Mouse (Mus musculus) forebrain, embryonic 15.5 days (tissue): Measurements from ENCODE around the gene Rheb. TPM values are rescaled to one million over a fixed set of nuclear protein-coding genes. Genes with fewer than 3 reads are reported as not detected.

Experiments used
- ATAC-seq: fragments of 200-750 bp; cut with Nextera tagmentation; replicated peaks from 2 replicates; pipeline ENCODE4 v1.8.0; 2017; ENCODE audit warnings: mild to moderate bottlenecking, moderate TSS enrichment, moderate library complexity
- H3K27ac ChIP-seq: fragments of 300-500 bp; sonication (generic); replicated peaks from 2 replicates; pipeline ENCODE4 v1.5.1; 2015; ENCODE audit warnings: mild to moderate bottlenecking, inconsistent platforms
- H3K27me3 ChIP-seq: fragments of 300-500 bp; sonication (generic); 2 replicates; pipeline ENCODE4 v1.6.1; 2015; ENCODE audit warnings: inconsistent platforms
- H3K36me3 ChIP-seq: fragments of 300-500 bp; sonication (generic); 2 replicates; pipeline ENCODE4 v1.6.1; 2015; ENCODE audit warnings: mild to moderate bottlenecking, inconsistent platforms
- H3K4me1 ChIP-seq: fragments of 300-500 bp; sonication (generic); 2 replicates; pipeline ENCODE4 v1.6.1; 2015; ENCODE audit warnings: inconsistent platforms
- H3K4me2 ChIP-seq: fragments of 300-500 bp; sonication (generic); replicated peaks from 2 replicates; pipeline ENCODE4 v1.6.1; 2015; ENCODE audit warnings: mild to moderate bottlenecking, inconsistent platforms
- H3K4me3 ChIP-seq: fragments of 300-500 bp; sonication (generic); 2 replicates; pipeline ENCODE4 v1.5.1; 2015; ENCODE audit warnings: mild to moderate bottlenecking, inconsistent platforms
- H3K9ac ChIP-seq: fragments of 300-500 bp; sonication (generic); replicated peaks from 2 replicates; pipeline ENCODE4 v1.6.1; 2015; ENCODE audit warnings: mild to moderate bottlenecking, inconsistent platforms
- H3K9me3 ChIP-seq: fragments of 300-500 bp; sonication (generic); 2 replicates; pipeline ENCODE4 v1.6.1; 2016; ENCODE audit warnings: inconsistent platforms
- WGBS: fragments of 180-500 bp; shearing (Covaris S2); methylation state at CpG from one replicate; pipeline ENCODE4 v1.1.7; 2015; ENCODE audit warnings: mixed read lengths; 5-methylcytosine and 5-hydroxymethylcytosine counted together
- polyA plus RNA-seq: library from polyadenylated mRNA; unstranded; fragments of >200 nt; fragmentation: Nextera tagmentation; extraction: Ambion mirVana; gene quantifications from 2 replicates; pipeline ENCODE4 v1.2.1, GENCODE M21; 2015

The Rheb gene
- polyA plus RNA-seq, result 231 and 243 TPM in 2 replicates

DNA sequence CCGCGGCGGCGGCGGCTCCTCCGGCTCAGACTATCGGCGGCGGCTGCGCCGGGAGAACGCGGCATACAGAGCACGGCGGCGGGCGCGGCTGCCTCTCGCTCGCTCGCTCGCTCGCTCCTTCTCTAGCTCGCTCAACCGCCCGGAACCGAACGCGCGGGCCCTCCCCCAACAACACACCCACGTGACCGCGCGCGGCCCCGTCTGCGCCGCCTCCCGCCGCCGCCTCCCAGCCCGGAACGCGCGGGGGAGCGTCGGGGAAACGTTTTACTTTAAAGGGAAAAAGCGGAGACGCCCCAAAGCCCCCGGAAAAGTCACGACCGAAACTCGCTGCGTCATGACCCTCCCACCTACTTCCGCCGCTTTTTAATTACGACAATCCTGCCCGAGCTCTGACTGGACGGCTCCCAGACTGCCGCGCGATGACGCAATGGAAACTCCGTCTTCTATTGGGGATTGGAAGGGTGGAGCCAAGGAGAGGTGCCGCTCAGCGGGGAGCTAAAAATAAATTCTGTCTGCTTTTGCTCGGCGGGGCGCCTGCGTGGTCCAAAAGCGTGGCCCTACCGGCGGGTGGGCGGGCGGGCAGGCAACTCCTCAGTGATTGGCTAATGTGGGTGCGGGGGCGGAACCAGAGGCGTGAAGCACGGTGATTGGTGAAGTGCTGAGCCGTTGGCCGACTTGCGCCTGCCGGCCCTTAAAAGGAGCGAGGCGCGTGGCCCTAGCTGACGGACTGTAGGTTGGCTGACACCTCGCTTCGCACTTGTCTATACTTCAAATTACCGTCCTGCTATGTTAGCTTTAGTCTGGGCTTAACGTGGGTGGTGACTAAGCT, at the start of gene Rheb:
Gene Rheb, minus strand, starts transcription at position 351 of the 829 bp plus-strand sequence.
- under 1% methylated on average over 88 of the region's 92 CpGs for WGBS
- H3K9me3 ChIP-seq, result no peaks in the 10 kb centered on the region
- peak within 1 kb of the TSS; percentile 81 for H3K4me2 ChIP-seq
- H3K27ac ChIP-seq, result peak within 1 kb of the TSS; percentile 93
- peak within 1 kb of the TSS; percentile 59 for H3K4me3 ChIP-seq
- no peaks in the 10 kb centered on the region for H3K27me3 ChIP-seq
- ATAC-seq, result peak; percentile 97
- peak within 1 kb of the TSS; percentile 83 for H3K9ac ChIP-seq
- H3K4me1 ChIP-seq, result peaks cover 37% of the 10 kb centered on the region
- no peaks in the 10 kb centered on the region for H3K36me3 ChIP-seq

DNA sequence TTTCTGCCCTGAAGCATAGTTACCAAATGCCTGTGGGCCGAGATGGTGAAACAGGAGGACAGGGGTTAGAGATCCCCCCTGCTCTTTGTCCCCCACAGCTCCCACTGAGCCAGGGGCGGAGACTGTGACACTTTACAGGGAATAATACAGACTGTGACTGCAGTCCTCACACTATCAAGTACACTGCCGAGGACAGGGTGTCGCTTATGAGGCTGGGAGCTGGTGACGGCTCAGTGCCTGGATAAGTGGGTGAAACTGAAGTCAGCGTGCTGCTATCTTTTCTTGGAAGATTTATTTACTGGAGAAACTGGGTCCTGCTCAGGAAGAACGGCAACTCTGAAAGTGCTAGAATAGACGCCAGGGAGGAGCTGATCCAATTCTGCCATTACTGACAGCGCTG, 47.4 kb upstream of the Rheb start:
- no peak overlapping the region for H3K9ac ChIP-seq
- H3K9me3 ChIP-seq, result no peaks in the 10 kb centered on the region
- no peaks in the 10 kb centered on the region for H3K27me3 ChIP-seq
- no peak overlapping the region for H3K4me3 ChIP-seq
- no peak for ATAC-seq
- H3K4me2 ChIP-seq, result no peak overlapping the region
- no peak overlapping the region for H3K27ac ChIP-seq
- peaks cover 30% of the 10 kb centered on the region for H3K36me3 ChIP-seq
- no peaks in the 10 kb centered on the region for H3K4me1 ChIP-seq
- WGBS, result 73% methylated on average over 9 of the region's 9 CpGs

DNA sequence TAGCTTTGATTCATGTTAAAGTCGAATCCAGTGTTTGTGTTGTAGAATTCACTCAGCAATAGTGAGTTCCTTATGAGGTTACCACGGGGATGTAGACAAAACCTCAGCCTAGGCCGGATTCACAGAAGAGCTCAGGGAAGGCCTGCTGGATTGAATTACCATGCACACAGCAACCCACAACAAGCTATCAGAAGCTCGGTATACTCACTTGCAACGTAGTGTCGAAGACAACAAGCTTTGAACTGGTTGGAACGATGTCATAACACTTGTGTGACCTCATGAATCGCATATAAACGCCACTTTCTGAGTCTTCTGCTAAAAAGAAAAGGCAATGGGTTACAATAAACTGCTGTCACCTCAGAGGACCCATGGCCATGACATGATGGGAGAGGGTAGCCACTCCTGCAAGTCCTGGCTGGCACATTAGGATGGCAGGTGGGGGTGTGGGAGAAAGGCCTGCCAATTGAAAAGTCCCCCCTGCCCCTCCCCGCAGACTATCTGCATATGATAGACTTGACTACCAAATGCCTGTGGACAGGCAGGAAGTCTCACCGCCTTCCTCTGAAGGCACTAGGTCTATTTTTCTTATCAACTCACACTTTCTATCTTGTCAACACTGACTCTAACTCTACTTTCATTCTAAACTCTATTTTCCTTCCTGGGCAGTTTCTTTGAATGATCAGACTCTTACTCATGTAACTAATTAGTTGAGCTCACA, 46.6 kb upstream of the Rheb start:
- H3K27me3 ChIP-seq, result no peaks in the 10 kb centered on the region
- H3K9ac ChIP-seq, result no peak overlapping the region
- H3K4me2 ChIP-seq, result no peak overlapping the region
- H3K4me3 ChIP-seq, result no peak overlapping the region
- no peaks in the 10 kb centered on the region for H3K9me3 ChIP-seq
- no peak for ATAC-seq
- 89% methylated on average over 11 of the region's 11 CpGs for WGBS
- H3K4me1 ChIP-seq, result no peaks in the 10 kb centered on the region
- H3K36me3 ChIP-seq, result peaks cover 32% of the 10 kb centered on the region
- H3K27ac ChIP-seq, result no peak overlapping the region

DNA sequence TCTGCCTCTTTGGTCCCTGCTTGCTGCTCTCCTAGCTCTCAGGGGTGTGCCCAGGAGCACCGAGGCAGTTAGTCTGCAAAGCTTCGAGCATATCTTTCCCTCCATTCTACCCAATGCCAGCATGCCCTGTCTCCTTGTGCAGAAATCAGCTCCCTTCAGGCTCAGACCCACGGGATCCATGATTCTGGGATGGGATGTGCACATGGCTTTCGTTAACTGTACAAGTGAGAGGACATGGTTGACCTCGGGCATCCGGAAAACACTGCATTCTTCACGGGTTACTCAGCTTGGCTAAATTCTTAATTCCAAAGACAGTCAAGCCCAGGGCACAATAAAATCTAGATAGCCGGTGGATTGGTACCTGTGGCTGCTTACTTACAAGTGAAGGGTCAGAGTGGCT, 44.8 kb upstream of the Rheb start:
- peaks cover 39% of the 10 kb centered on the region for H3K36me3 ChIP-seq
- ATAC-seq, result no peak
- no peak overlapping the region for H3K27ac ChIP-seq
- no peaks in the 10 kb centered on the region for H3K9me3 ChIP-seq
- H3K4me1 ChIP-seq, result no peaks in the 10 kb centered on the region
- no peak overlapping the region for H3K9ac ChIP-seq
- H3K4me3 ChIP-seq, result no peak overlapping the region
- H3K27me3 ChIP-seq, result no peaks in the 10 kb centered on the region
- WGBS, result 93% methylated on average over 8 of the region's 8 CpGs
- no peak overlapping the region for H3K4me2 ChIP-seq

DNA sequence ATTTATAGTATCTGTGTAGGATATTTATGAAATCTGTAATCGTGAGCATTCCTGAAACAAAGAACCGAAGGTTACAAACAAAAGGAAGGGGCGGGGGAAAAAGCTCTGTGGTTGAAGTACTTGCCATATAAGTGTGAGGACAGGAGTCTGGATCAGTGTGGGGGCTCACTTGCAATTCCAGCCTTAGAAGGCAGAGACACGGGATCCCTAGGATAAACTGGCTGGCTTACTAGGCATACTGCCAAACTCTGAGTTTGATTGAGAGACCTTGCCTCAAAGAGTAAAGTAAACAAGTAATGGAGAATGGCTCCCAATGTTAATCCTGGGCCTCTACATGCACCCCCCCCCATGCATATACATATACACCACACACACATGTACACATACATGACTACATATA, 36.3 kb upstream of the Rheb start:
- no peak for ATAC-seq
- Histone ChIP-seq H3K36me3 (peaks cover 40% of the 10 kb centered on the region), H3K4me1 (no peaks in the 10 kb centered on the region; the same call in 1 of the 2 replicates), H3K27me3 (no peaks in the 10 kb centered on the region), H3K9ac (no peak overlapping the region), H3K9me3 (no peaks in the 10 kb centered on the region), H3K4me3 (no peak overlapping the region), H3K27ac (no peak overlapping the region), H3K4me2 (no peak overlapping the region)
- WGBS, result 80% methylated on average over 4 of the region's 4 CpGs

DNA sequence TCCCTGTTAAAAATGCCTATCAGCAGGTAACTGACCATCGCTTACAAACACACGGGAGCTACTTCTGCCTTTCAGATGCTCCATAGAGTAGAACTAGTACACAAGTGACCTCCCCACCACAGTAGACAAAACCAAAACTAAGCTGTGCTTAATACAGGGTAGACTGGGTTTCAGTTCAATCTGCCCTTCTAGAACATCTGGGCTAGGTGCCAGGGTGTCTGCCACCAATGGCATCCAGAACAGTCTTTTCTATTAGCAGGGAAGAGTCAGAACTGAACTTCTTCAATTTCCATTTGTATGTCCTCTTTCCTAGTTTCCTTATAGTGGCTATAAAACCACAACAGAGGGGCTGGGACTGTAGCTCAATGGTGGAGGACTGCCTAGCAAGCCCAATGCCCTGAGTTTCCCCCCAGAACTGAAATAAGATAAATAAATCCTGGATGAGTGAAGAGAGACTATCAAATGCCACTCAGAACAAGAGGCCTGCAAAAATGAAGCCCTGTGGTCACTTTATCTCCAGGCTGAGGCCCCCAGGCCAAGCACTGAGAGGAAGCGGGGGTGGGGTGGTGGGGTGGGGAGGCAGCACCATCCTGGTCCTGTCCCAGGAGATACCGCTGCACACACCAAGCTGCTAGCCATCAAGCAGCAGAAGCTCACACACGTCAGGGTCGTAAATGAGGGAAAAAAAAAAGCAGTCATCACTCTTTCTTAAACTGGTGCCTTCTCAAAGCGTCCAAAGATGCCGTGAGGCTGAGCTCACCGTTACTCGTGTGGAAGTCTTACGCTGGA, 35.6 kb upstream of the Rheb start:
- H3K36me3 ChIP-seq, result peaks cover 46% of the 10 kb centered on the region
- H3K4me3 ChIP-seq, result no peak overlapping the region
- no peaks in the 10 kb centered on the region for H3K27me3 ChIP-seq
- no peak for ATAC-seq
- no peaks in the 10 kb centered on the region; the same call in 1 of the 2 replicates for H3K4me1 ChIP-seq
- no peak overlapping the region for H3K27ac ChIP-seq
- 94% methylated on average over 11 of the region's 11 CpGs for WGBS
- H3K9ac ChIP-seq, result no peak overlapping the region
- H3K4me2 ChIP-seq, result no peak overlapping the region
- H3K9me3 ChIP-seq, result no peaks in the 10 kb centered on the region

DNA sequence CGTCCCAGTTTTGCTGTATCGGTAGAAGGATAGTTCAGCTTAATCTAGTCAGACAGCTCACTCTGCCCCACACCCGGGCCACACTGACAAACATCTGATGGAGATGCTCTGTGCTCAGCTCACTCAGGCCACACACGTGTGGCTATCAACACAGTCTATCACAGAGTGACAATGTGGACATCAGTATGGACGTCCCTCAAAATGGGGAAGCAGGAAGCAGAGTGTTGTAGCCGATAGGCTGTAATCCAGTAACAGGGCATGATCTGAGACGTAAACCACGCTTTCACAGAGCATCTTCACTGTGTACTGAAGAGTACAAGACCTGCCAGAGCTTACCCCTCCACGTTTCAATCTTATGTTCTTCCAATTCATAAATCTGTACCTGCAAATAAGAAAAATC, 34.2 kb upstream of the Rheb start:
- Histone ChIP-seq H3K9me3 (no peaks in the 10 kb centered on the region), H3K36me3 (peaks cover 39% of the 10 kb centered on the region), H3K4me3 (no peak overlapping the region), H3K4me1 (no peaks in the 10 kb centered on the region; the same call in 1 of the 2 replicates), H3K27me3 (no peaks in the 10 kb centered on the region), H3K27ac (no peak overlapping the region), H3K4me2 (no peak overlapping the region), H3K9ac (no peak overlapping the region)
- WGBS, result 94% methylated on average over 9 of the region's 9 CpGs
- ATAC-seq, result no peak

DNA sequence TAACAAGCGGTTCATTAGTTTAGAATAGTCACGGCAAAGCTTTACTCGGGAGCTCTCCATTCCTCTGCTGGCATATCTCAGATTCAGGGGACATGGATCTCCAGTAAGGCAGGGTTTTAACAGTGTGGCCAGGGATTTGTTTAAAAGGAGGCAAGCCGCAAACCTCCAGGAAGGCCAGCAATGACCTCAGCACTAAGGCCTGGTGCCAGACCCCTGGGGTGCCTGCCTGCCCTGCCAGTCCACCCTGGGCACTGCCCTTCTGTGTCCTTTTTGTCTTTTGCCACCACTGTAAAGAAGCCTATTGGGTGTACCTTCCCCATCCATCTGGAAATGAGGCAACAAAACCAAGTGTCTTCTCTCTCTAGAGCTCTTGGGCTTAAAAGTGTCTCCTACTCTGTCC, 31.7 kb upstream of the Rheb start:
- Histone ChIP-seq H3K4me3 (no peak overlapping the region), H3K27me3 (no peaks in the 10 kb centered on the region), H3K4me1 (no peaks in the 10 kb centered on the region; the same call in 1 of the 2 replicates), H3K4me2 (no peak overlapping the region), H3K9ac (no peak overlapping the region), H3K9me3 (no peaks in the 10 kb centered on the region), H3K36me3 (peaks cover 38% of the 10 kb centered on the region), H3K27ac (no peak overlapping the region)
- 75% methylated on average over 4 of the region's 4 CpGs for WGBS
- ATAC-seq, result peak; percentile 68; the same call in 1 of the 2 replicates

DNA sequence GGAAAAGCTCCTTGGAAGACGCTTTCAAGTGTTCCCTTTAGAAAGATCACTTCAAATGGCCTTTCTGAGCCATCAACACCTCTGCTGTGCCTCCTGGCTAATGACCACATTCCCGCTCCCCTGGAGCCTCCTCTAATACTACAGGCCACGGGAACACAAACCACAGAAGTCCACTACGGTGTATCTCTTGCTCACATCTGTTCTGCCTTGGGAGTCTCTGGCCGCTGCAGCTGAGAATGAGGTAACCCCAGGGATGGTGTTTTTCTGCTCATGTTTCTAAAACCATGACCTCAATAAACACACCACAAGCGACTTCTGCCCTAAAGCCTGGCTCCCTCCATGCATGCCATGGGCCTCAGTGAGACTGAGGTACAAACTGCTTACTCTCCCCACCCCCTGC, 30.8 kb upstream of the Rheb start:
- H3K27me3 ChIP-seq, result no peaks in the 10 kb centered on the region
- H3K27ac ChIP-seq, result no peak overlapping the region
- H3K4me1 ChIP-seq, result no peaks in the 10 kb centered on the region; the same call in 1 of the 2 replicates
- no peak overlapping the region for H3K9ac ChIP-seq
- peaks cover 30% of the 10 kb centered on the region for H3K36me3 ChIP-seq
- no peaks in the 10 kb centered on the region for H3K9me3 ChIP-seq
- H3K4me2 ChIP-seq, result no peak overlapping the region
- 79% methylated on average over 6 of the region's 6 CpGs for WGBS
- no peak overlapping the region for H3K4me3 ChIP-seq
- no peak for ATAC-seq

DNA sequence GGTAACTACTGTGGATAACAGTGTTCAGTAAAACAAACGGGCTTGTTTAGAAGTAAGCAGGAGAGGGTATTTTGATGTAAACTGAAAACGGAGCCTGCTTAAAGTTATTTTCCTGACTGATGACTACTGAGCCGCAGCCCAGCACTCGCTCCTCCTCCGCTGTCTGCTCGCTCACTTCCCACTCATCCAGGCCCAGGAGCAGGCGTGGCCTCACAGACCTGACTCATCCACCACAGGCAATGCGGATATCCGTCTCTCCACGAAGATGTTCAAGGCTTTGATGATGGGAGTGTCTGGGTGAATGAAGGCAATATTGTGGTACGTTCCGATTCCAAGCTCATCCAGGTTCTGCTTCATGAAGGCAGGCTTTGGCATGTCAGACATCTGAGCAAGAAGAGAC, 28.9 kb upstream of the Rheb start:
- WGBS, result 93% methylated on average over 12 of the region's 12 CpGs
- Histone ChIP-seq H3K9ac (no peak overlapping the region), H3K4me1 (no peaks in the 10 kb centered on the region; the same call in 1 of the 2 replicates), H3K9me3 (no peaks in the 10 kb centered on the region), H3K36me3 (peaks cover 41% of the 10 kb centered on the region), H3K4me2 (no peak overlapping the region), H3K27ac (no peak overlapping the region), H3K4me3 (no peak overlapping the region), H3K27me3 (no peaks in the 10 kb centered on the region)
- ATAC-seq, result no peak

DNA sequence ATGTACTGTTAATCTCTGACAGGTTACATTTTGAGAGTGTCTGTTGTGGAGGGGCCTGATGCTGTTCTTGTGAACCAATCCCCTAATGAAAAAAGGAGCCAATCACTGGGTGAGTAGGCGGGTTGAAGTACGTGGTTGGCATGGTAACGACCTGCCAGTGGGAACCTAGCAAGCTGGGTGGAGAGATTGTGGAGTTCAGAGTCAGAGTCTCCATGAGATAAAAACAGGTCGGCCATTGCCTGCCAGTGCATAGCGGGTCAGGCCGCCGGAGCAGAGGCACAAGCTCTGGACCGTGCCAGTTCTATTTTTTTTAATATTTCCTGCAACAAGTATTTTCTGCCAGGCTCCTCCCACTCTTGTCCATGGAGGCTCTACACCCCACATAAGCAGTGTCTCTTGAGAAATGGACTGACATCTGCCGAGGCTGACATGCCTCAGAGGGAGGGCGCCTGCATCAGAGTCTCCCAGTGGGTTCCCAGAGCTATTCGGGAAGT, 27.4 kb upstream of the Rheb start:
- Histone ChIP-seq H3K4me2 (no peak overlapping the region), H3K36me3 (peaks cover 38% of the 10 kb centered on the region), H3K9ac (no peak overlapping the region), H3K9me3 (no peaks in the 10 kb centered on the region), H3K4me3 (no peak overlapping the region), H3K27ac (no peak overlapping the region), H3K27me3 (no peaks in the 10 kb centered on the region), H3K4me1 (no peaks in the 10 kb centered on the region; the same call in 1 of the 2 replicates)
- peak; percentile 16; the same call in 1 of the 2 replicates for ATAC-seq
- 66% methylated on average over 11 of the region's 11 CpGs for WGBS
